Mouse (Mus musculus) heart, embryonic 13.5 days (tissue): ENCODE data around the gene Dnajb11. TPM values are rescaled to one million over a fixed set of nuclear protein-coding genes. Genes with fewer than 3 reads are reported as not detected.

Experiments
- ATAC-seq: fragments of 200-750 bp; cut with Nextera tagmentation; 2 replicates; pipeline ENCODE4 v1.8.0; 2017; ENCODE audit warnings: moderate TSS enrichment; ENCODE audit not compliant: insufficient number of reproducible peaks, low FRiP score, low TSS enrichment; ENCODE audit errors: extremely low read depth
- H3K27ac ChIP-seq: fragments of 300-500 bp; sonication (generic); replicated peaks from 2 replicates; pipeline ENCODE4 v1.5.1; 2015; ENCODE audit warnings: moderate library complexity, mild to moderate bottlenecking, inconsistent platforms
- H3K27me3 ChIP-seq: fragments of 300-500 bp; sonication (generic); replicated peaks from 2 replicates; pipeline ENCODE4 v1.6.1; 2015; ENCODE audit warnings: mild to moderate bottlenecking, inconsistent platforms
- H3K36me3 ChIP-seq: fragments of 300-500 bp; sonication (generic); 2 replicates; pipeline ENCODE4 v1.6.1; 2015; ENCODE audit warnings: mild to moderate bottlenecking, inconsistent platforms
- H3K4me1 ChIP-seq: fragments of 300-500 bp; sonication (generic); 2 replicates; pipeline ENCODE4 v1.6.1; 2015; ENCODE audit warnings: inconsistent platforms
- H3K4me2 ChIP-seq: fragments of 300-500 bp; sonication (generic); 2 replicates; pipeline ENCODE4 v1.6.1; 2015; ENCODE audit warnings: inconsistent platforms, mild to moderate bottlenecking, moderate library complexity
- H3K4me3 ChIP-seq: fragments of 300-500 bp; sonication (generic); 2 replicates; pipeline ENCODE4 v1.5.1; 2015; ENCODE audit warnings: moderate library complexity, mild to moderate bottlenecking, inconsistent platforms
- H3K9ac ChIP-seq: fragments of 300-500 bp; sonication (generic); 2 replicates; pipeline ENCODE4 v1.6.1; 2015; ENCODE audit warnings: inconsistent platforms, mild to moderate bottlenecking, moderate library complexity
- H3K9me3 ChIP-seq: fragments of 300-500 bp; sonication (generic); 2 replicates; pipeline ENCODE4 v1.6.1; 2016; ENCODE audit warnings: inconsistent platforms
- WGBS: fragments of 180-500 bp; shearing (Covaris S2); methylation state at CpG from one replicate; pipeline ENCODE4 v1.1.7; 2015; ENCODE audit warnings: mixed read lengths; 5-methylcytosine and 5-hydroxymethylcytosine counted together
- polyA plus RNA-seq: library from polyadenylated mRNA; unstranded; fragments of >200 nt; fragmentation: Nextera tagmentation; extraction: Ambion mirVana; gene quantifications from 2 replicates; pipeline ENCODE4 v1.2.1, GENCODE M21; 2015

The Dnajb11 gene
- polyA plus RNA-seq, 1 experiment from 2014 or later, result 96.7 TPM

DNA sequence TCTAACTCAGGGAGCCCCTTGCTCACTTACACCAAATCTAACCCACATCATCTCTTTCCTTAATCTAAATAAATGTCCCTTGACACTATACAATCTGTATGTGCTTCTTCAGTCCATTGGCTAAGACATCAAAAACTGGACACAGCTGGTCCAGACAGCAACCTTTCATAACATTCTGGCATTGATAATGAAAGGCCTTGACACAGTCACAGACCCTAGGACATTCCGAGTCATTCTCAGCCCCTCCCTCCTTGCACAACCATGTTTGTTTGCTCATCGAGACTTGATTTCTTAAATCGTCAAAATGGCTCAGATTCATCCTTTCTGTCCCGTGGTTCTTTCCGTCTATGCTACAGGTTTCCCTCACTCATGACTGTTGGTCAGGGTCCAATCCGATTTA lies 51.6 kb downstream of the Dnajb11 start:
- Histone ChIP-seq H3K27ac (no peak overlapping the region), H3K9me3 (no peaks in the 10 kb centered on the region), H3K27me3 (no peaks in the 10 kb centered on the region), H3K4me3 (no peak overlapping the region), H3K4me2 (no peak overlapping the region), H3K9ac (no peak overlapping the region), H3K36me3 (no peaks in the 10 kb centered on the region), H3K4me1 (no peaks in the 10 kb centered on the region)
- ATAC-seq, result no peak
- WGBS, result 74% methylated on average over 6 of the region's 6 CpGs

- no peak for ATAC-seq
- no peaks in the 10 kb centered on the region for H3K9me3 ChIP-seq
- H3K27me3 ChIP-seq, result no peaks in the 10 kb centered on the region
- no peak overlapping the region for H3K9ac ChIP-seq
- H3K27ac ChIP-seq, result no peak overlapping the region
- no peaks in the 10 kb centered on the region for H3K4me1 ChIP-seq
- no peak overlapping the region for H3K4me3 ChIP-seq
- H3K36me3 ChIP-seq, result no peaks in the 10 kb centered on the region
- H3K4me2 ChIP-seq, result no peak overlapping the region
- whole genome bisulfite sequencing, result 67% methylated on average over 3 of the region's 3 CpGs
Observed at GRCm38 (mm10) chr16:22911986-22912385, 54.3 kb downstream of the Dnajb11 start.

- Histone ChIP-seq H3K4me1 (no peaks in the 10 kb centered on the region), H3K27ac (no peak overlapping the region), H3K4me3 (no peak overlapping the region), H3K36me3 (no peaks in the 10 kb centered on the region), H3K4me2 (no peak overlapping the region), H3K27me3 (no peaks in the 10 kb centered on the region), H3K9me3 (no peaks in the 10 kb centered on the region), H3K9ac (no peak overlapping the region)
- WGBS, result 56% methylated on average over 6 of the region's 6 CpGs
- no peak for ATAC-seq
Observed at GRCm38 (mm10) chr16:22912886-22913285, 55.2 kb downstream of the Dnajb11 start.

GRCm38 (mm10) chr16:22914276-22914675 lies 56.6 kb downstream of the Dnajb11 start:
- no peaks in the 10 kb centered on the region for H3K9me3 ChIP-seq
- no peaks in the 10 kb centered on the region for H3K27me3 ChIP-seq
- no peak for ATAC-seq
- H3K4me3 ChIP-seq, result no peak overlapping the region
- no peaks in the 10 kb centered on the region for H3K36me3 ChIP-seq
- no peak overlapping the region for H3K4me2 ChIP-seq
- H3K9ac ChIP-seq, result no peak overlapping the region
- H3K4me1 ChIP-seq, result no peaks in the 10 kb centered on the region
- no peak overlapping the region for H3K27ac ChIP-seq

DNA sequence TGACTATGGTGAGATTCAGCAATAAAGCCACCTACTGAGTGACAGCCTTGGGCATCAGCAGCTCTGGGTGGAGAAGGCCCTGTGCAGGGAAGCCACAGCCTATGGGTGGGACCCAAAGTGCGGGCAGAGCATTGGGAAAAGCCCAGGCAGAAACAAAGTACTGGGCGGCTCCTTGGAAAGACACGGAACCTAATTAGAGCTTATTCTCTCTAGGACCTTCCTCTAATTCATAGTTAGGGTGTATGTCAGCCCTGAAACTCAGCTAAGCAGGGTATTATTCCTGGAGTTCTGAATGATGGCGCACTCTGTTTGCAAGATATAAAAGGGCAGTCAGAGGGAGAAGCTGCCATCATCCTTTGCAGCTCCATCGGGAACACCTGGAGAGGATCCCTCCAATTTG lies 60.4 kb downstream of the Dnajb11 start, which contains the start of gene Fetub:
Gene Fetub, plus strand, starts transcription at position 301 of the 400 bp plus-strand sequence.
- H3K27ac ChIP-seq, result no peak within 1 kb of the TSS
- no peak for ATAC-seq
- H3K9me3 ChIP-seq, result no peaks in the 10 kb centered on the region
- no peaks in the 10 kb centered on the region for H3K36me3 ChIP-seq
- H3K4me1 ChIP-seq, result peaks cover 4% of the 10 kb centered on the region; the same call in 1 of the 2 replicates
- H3K4me3 ChIP-seq, result no peak within 1 kb of the TSS
- no peak within 1 kb of the TSS for H3K4me2 ChIP-seq
- H3K27me3 ChIP-seq, result no peaks in the 10 kb centered on the region
- no peak within 1 kb of the TSS for H3K9ac ChIP-seq
- WGBS, result 81% methylated on average over 5 of the region's 5 CpGs

GRCm38 (mm10) chr16:22918664-22919312 lies 61.1 kb downstream of the Dnajb11 start:
- Histone ChIP-seq H3K36me3 (no peaks in the 10 kb centered on the region), H3K4me1 (peaks cover 4% of the 10 kb centered on the region; the same call in 1 of the 2 replicates), H3K9me3 (no peaks in the 10 kb centered on the region), H3K27ac (no peak overlapping the region), H3K4me3 (no peak overlapping the region), H3K27me3 (no peaks in the 10 kb centered on the region), H3K9ac (no peak overlapping the region), H3K4me2 (no peak overlapping the region)
- no peak for ATAC-seq
- 74% methylated on average over 15 of the region's 15 CpGs for WGBS

GRCm38 (mm10) chr16:22919971-22920854 lies 62.6 kb downstream of the Dnajb11 start:
- H3K27ac ChIP-seq, result no peak overlapping the region
- peaks cover 4% of the 10 kb centered on the region; the same call in 1 of the 2 replicates for H3K4me1 ChIP-seq
- no peaks in the 10 kb centered on the region for H3K36me3 ChIP-seq
- no peaks in the 10 kb centered on the region for H3K9me3 ChIP-seq
- H3K4me3 ChIP-seq, result no peak overlapping the region
- H3K4me2 ChIP-seq, result no peak overlapping the region
- ATAC-seq, result no peak
- 48% methylated on average over 18 of the region's 18 CpGs for WGBS
- no peaks in the 10 kb centered on the region for H3K27me3 ChIP-seq
- H3K9ac ChIP-seq, result no peak overlapping the region

- no peak for ATAC-seq
- no peak overlapping the region for H3K4me2 ChIP-seq
- H3K9me3 ChIP-seq, result no peaks in the 10 kb centered on the region
- H3K27me3 ChIP-seq, result no peaks in the 10 kb centered on the region
- no peak overlapping the region for H3K27ac ChIP-seq
- no peaks in the 10 kb centered on the region for H3K36me3 ChIP-seq
- H3K4me1 ChIP-seq, result peaks cover 4% of the 10 kb centered on the region; the same call in 1 of the 2 replicates
- 88% methylated on average over 5 of the region's 5 CpGs for WGBS
- no peak overlapping the region for H3K4me3 ChIP-seq
- no peak overlapping the region for H3K9ac ChIP-seq
Observed at GRCm38 (mm10) chr16:22921761-22922160, 64.1 kb downstream of the Dnajb11 start.

DNA sequence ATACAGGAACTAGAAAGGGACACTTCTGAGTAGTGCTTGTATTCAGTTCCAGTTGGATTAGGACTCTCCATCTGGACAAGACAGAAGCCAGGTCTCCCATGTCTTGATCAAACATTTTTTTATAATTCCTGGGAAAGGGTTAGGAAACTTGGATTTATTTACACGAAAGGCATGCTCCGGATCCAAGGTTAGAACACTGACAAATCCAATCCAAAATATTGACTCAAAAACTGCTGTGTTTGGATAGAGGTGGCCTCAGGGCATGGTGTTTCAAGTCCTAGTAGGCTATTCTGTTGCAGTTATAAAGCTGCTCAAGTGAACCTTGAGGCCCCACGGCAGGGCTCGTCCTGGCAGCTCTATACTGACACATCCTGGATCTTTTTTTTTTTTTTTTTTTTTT lies 64.8 kb downstream of the Dnajb11 start:
- H3K4me3 ChIP-seq, result no peak overlapping the region
- H3K27me3 ChIP-seq, result no peaks in the 10 kb centered on the region
- H3K4me2 ChIP-seq, result no peak overlapping the region
- H3K4me1 ChIP-seq, result peaks cover 4% of the 10 kb centered on the region; the same call in 1 of the 2 replicates
- H3K27ac ChIP-seq, result no peak overlapping the region
- no peaks in the 10 kb centered on the region for H3K36me3 ChIP-seq
- WGBS, result 73% methylated on average over 4 of the region's 4 CpGs
- no peak overlapping the region for H3K9ac ChIP-seq
- no peaks in the 10 kb centered on the region for H3K9me3 ChIP-seq
- no peak for ATAC-seq
